Mouse (Mus musculus) liver, embryonic 11.5 days (tissue): Measurements from ENCODE around the gene Nepro. TPM values are rescaled to one million over a fixed set of nuclear protein-coding genes. Genes with fewer than 3 reads are reported as not detected.

ENCODE experiments used
- ATAC-seq: fragments of 200-750 bp; cut with Nextera tagmentation; replicated peaks from 2 replicates; pipeline ENCODE4 v1.8.0; 2017; ENCODE audit warnings: moderate number of reproducible peaks, mild to moderate bottlenecking, moderate TSS enrichment, moderate library complexity; ENCODE audit not compliant: low FRiP score
- DNase-seq: peaks from one replicate; pipeline ENCODE4 v3.0.0-alpha.2; 2017; ENCODE audit warnings: low spot score
- H3K27ac ChIP-seq: fragments of 300-500 bp; sonication (generic); 2 replicates; pipeline ENCODE4 v1.5.1; 2014; ENCODE audit warnings: mild to moderate bottlenecking, low read depth, low read length, control low read depth
- H3K27me3 ChIP-seq: fragments of 300-500 bp; sonication (generic); replicated peaks from 2 replicates; pipeline ENCODE4 v1.6.1; 2014; ENCODE audit warnings: low read length, mixed read lengths; ENCODE audit not compliant: control insufficient read depth, insufficient read depth
- H3K36me3 ChIP-seq: fragments of 300-500 bp; sonication (generic); 2 replicates; pipeline ENCODE4 v1.6.1; 2014; ENCODE audit warnings: mild to moderate bottlenecking, low read length, moderate library complexity, mixed read lengths; ENCODE audit not compliant: control insufficient read depth, insufficient read depth
- H3K4me1 ChIP-seq: fragments of 300-500 bp; sonication (generic); replicated peaks from 2 replicates; pipeline ENCODE4 v1.6.1; 2014; ENCODE audit warnings: low read length, mixed read lengths; ENCODE audit not compliant: control insufficient read depth, insufficient read depth
- H3K4me2 ChIP-seq: fragments of 300-500 bp; sonication (generic); 2 replicates; pipeline ENCODE4 v1.6.1; 2014; ENCODE audit warnings: mild to moderate bottlenecking, control low read depth, moderate library complexity
- H3K4me3 ChIP-seq: fragments of 300-500 bp; sonication (generic); 2 replicates; pipeline ENCODE4 v1.5.1; 2014; ENCODE audit warnings: low read depth, low read length, control low read depth
- H3K9ac ChIP-seq: fragments of 300-500 bp; sonication (generic); 2 replicates; pipeline ENCODE4 v1.6.1; 2014; ENCODE audit warnings: low read depth, low read length, control low read depth
- H3K9me3 ChIP-seq: fragments of 300-500 bp; sonication (generic); 2 replicates; pipeline ENCODE4 v1.6.1; 2016; ENCODE audit warnings: low read length, inconsistent platforms, mixed read lengths; ENCODE audit not compliant: control insufficient read depth
- WGBS: fragments of 180-500 bp; shearing (Covaris S2); extraction: QIAGEN DNeasy Blood & Tissue Kit; methylation state at CpG from one replicate; pipeline ENCODE4 v1.1.7; 2014; 5-methylcytosine and 5-hydroxymethylcytosine counted together
- polyA plus RNA-seq: library from polyadenylated mRNA; unstranded; fragments of >200 nt; fragmentation: Nextera tagmentation; extraction: Ambion mirVana; gene quantifications from 2 replicates; pipeline ENCODE4 v1.2.1, GENCODE M21; 2014

Gene Nepro
- polyA plus RNA-seq, 1 experiment from 2014 or later: 10.1 TPM

GRCm38 (mm10) chr16:44766320-44766892, 42.3 kb downstream of the Nepro start:
- 0 out of 2 replicates have a peak, but pooled peaks cover 2% of the 10 kb centered on the region for H3K4me1 ChIP-seq
- H3K9me3 ChIP-seq: no peaks in the 10 kb centered on the region
- 54% methylated on average over 9 of the region's 9 CpGs for WGBS
- H3K4me3 ChIP-seq: peak overlapping the region; percentile 49
- no peak for ATAC-seq
- H3K27me3 ChIP-seq: no peaks in the 10 kb centered on the region
- H3K9ac ChIP-seq: no peak overlapping the region; the same call in 1 of the 2 replicates
- no peak for DNase-seq
- no peaks in the 10 kb centered on the region for H3K36me3 ChIP-seq
- no peak overlapping the region for H3K27ac ChIP-seq
- H3K4me2 ChIP-seq: peak overlapping the region; percentile 69

- no peaks in the 10 kb centered on the region for H3K27me3 ChIP-seq
- peaks cover 2% of the 10 kb centered on the region; the same call in 1 of the 2 replicates for H3K4me1 ChIP-seq
- DNase-seq: no peak
- no peak for ATAC-seq
- no peaks in the 10 kb centered on the region for H3K9me3 ChIP-seq
- H3K4me3 ChIP-seq: no peak overlapping the region
- no peak overlapping the region for H3K9ac ChIP-seq
- no peak overlapping the region for H3K27ac ChIP-seq
- no peak overlapping the region for H3K4me2 ChIP-seq
- WGBS: 83% methylated on average over 7 of the region's 7 CpGs
- no peaks in the 10 kb centered on the region for H3K36me3 ChIP-seq
Measured at GRCm38 (mm10) chr16:44767506-44767905, 43.4 kb downstream of the Nepro start.

GRCm38 (mm10) chr16:44767967-44768366, 43.9 kb downstream of the Nepro start:
- DNase-seq: no peak
- Histone ChIP-seq H3K4me1 (peaks cover 2% of the 10 kb centered on the region; the same call in 1 of the 2 replicates), H3K27ac (no peak overlapping the region), H3K4me3 (no peak overlapping the region), H3K9me3 (no peaks in the 10 kb centered on the region), H3K9ac (no peak overlapping the region), H3K4me2 (no peak overlapping the region), H3K36me3 (no peaks in the 10 kb centered on the region), H3K27me3 (no peaks in the 10 kb centered on the region)
- 39% methylated on average over 2 of the region's 2 CpGs for WGBS
- 0 out of 2 replicates have a peak, but pooled peaks have one; percentile 51 for ATAC-seq

- no peaks in the 10 kb centered on the region for H3K9me3 ChIP-seq
- H3K36me3 ChIP-seq: no peaks in the 10 kb centered on the region
- ATAC-seq (no peak), DNase-seq (no peak)
- no peak overlapping the region for H3K4me2 ChIP-seq
- WGBS: 47% methylated on average over 6 of the region's 6 CpGs
- no peak overlapping the region for H3K4me3 ChIP-seq
- H3K27me3 ChIP-seq: no peaks in the 10 kb centered on the region
- H3K9ac ChIP-seq: no peak overlapping the region
- no peaks in the 10 kb centered on the region; the same call in 1 of the 2 replicates for H3K4me1 ChIP-seq
- H3K27ac ChIP-seq: no peak overlapping the region
Measured at GRCm38 (mm10) chr16:44772577-44772976, 48.5 kb downstream of the Nepro start.

- WGBS: 49% methylated on average over 3 of the region's 3 CpGs
Measured at GRCm38 (mm10) chr16:44773673-44774072, 49.6 kb downstream of the Nepro start.

GRCm38 (mm10) chr16:44774201-44774600, 50.1 kb downstream of the Nepro start:
- WGBS: 84% methylated on average over 6 of the region's 6 CpGs
- Histone ChIP-seq H3K4me3 (no peak overlapping the region), H3K9ac (no peak overlapping the region), H3K4me2 (no peak overlapping the region), H3K36me3 (no peaks in the 10 kb centered on the region), H3K4me1 (no peaks in the 10 kb centered on the region; the same call in 1 of the 2 replicates), H3K27ac (no peak overlapping the region), H3K9me3 (no peaks in the 10 kb centered on the region), H3K27me3 (no peaks in the 10 kb centered on the region)
- ATAC-seq: no peak
- no peak for DNase-seq

More at GRCm38 (mm10) chr16:44773673-44774072, 49.6 kb downstream of the Nepro start:
- no peaks in the 10 kb centered on the region for H3K9me3 ChIP-seq
- ATAC-seq (no peak), DNase-seq (no peak)
- H3K4me1 ChIP-seq: no peaks in the 10 kb centered on the region; the same call in 1 of the 2 replicates
- H3K27ac ChIP-seq: no peak overlapping the region
- no peaks in the 10 kb centered on the region for H3K36me3 ChIP-seq
- no peaks in the 10 kb centered on the region for H3K27me3 ChIP-seq
- no peak overlapping the region for H3K4me3 ChIP-seq
- no peak overlapping the region for H3K9ac ChIP-seq
- no peak overlapping the region for H3K4me2 ChIP-seq

- DNase-seq: peak; percentile 40
- WGBS: 33% methylated on average over 17 of the region's 17 CpGs
- H3K36me3 ChIP-seq: no peaks in the 10 kb centered on the region
- no peak overlapping the region for H3K27ac ChIP-seq
- peak overlapping the region; percentile 18; the same call in 1 of the 2 replicates for H3K4me3 ChIP-seq
- no peaks in the 10 kb centered on the region for H3K27me3 ChIP-seq
- ATAC-seq: peak; percentile 81
- peak overlapping the region; percentile 56 for H3K4me2 ChIP-seq
- no peaks in the 10 kb centered on the region for H3K9me3 ChIP-seq
- no peaks in the 10 kb centered on the region for H3K4me1 ChIP-seq
- no peak overlapping the region for H3K9ac ChIP-seq
Measured at GRCm38 (mm10) chr16:44778538-44779147, 54.5 kb downstream of the Nepro start.

- Histone ChIP-seq H3K27me3 (no peaks in the 10 kb centered on the region), H3K27ac (no peak overlapping the region), H3K4me3 (no peak overlapping the region), H3K4me2 (no peak overlapping the region; the same call in 1 of the 2 replicates), H3K9me3 (no peaks in the 10 kb centered on the region), H3K4me1 (no peaks in the 10 kb centered on the region), H3K36me3 (no peaks in the 10 kb centered on the region), H3K9ac (no peak overlapping the region)
- DNase-seq (no peak), ATAC-seq (peak; percentile 48)
- WGBS: 79% methylated on average over 5 of the region's 5 CpGs
Measured at GRCm38 (mm10) chr16:44779494-44779893, 55.4 kb downstream of the Nepro start.

GRCm38 (mm10) chr16:44780751-44781150, 56.6 kb downstream of the Nepro start:
- no peak overlapping the region for H3K4me3 ChIP-seq
- DNase-seq: no peak
- no peaks in the 10 kb centered on the region for H3K9me3 ChIP-seq
- H3K4me2 ChIP-seq: no peak overlapping the region
- no peak for ATAC-seq
- no peaks in the 10 kb centered on the region for H3K27me3 ChIP-seq
- no peak overlapping the region for H3K27ac ChIP-seq
- no peaks in the 10 kb centered on the region for H3K4me1 ChIP-seq
- no peak overlapping the region for H3K9ac ChIP-seq
- 64% methylated on average over 4 of the region's 4 CpGs for WGBS
- no peaks in the 10 kb centered on the region for H3K36me3 ChIP-seq
